Mouse (Mus musculus) cerebellum, adult 9-10 months (tissue): ENCODE results near the gene Strn.
A peak's percentile ranks its signal among the peaks of the same experiment; 100 is the strongest.

Experiments used
- DNase-seq: peaks from one replicate; pipeline ENCODE4 v3.0.0; 2022

Gene Strn

GRCm38 (mm10) chr17:78614481-78614880 is 122.5 kb downstream of the Strn start:
- no peak for DNase-seq

- DNase-seq, result no peak
Measured at GRCm38 (mm10) chr17:78611117-78611516, 125.9 kb downstream of the Strn start.

GRCm38 (mm10) chr17:78609191-78609855 is 127.7 kb downstream of the Strn start:
- no peak for DNase-seq

GRCm38 (mm10) chr17:78608716-78609115 is 128.3 kb downstream of the Strn start:
- DNase-seq, result no peak

GRCm38 (mm10) chr17:78608135-78608670 is 128.8 kb downstream of the Strn start:
- DNase-seq, result no peak

- peak; percentile 49 for DNase-seq
Measured at GRCm38 (mm10) chr17:78604431-78604830, 132.6 kb downstream of the Strn start.

- DNase-seq, result peak; percentile 82
Measured at GRCm38 (mm10) chr17:78603872-78604271, 133.1 kb downstream of the Strn start.

GRCm38 (mm10) chr17:78602316-78602715 is 134.7 kb downstream of the Strn start:
- DNase-seq, result no peak

- DNase-seq, result no peak
Measured at GRCm38 (mm10) chr17:78601601-78602000, 135.4 kb downstream of the Strn start.

GRCm38 (mm10) chr17:78601042-78601441 is 136.0 kb downstream of the Strn start:
- no peak for DNase-seq
